7 mouse cellular contexts compared by ENCODE assay signal in genomic region chr3:41501639-41502038, GRCm38 (mm10). TPM values are rescaled to one million over a fixed set of nuclear protein-coding genes. Genes with fewer than 3 reads are reported as not detected.
DNase-seq lines count a peak whose midpoint lies in the region; ATAC-seq and TF ChIP-seq lines count a peak whose summit lies in the region.
"Not testable (repeated sequence)": the region's sequence is repeated elsewhere in the genome, so short reads cannot be mapped to it uniquely, and the experiment has no call there.

No protein-coding gene starts in this region.

- H3K27me3 ChIP-seq in megakaryocyte, embryonic 14.5 days (replicated peaks); myocyte (ENCODE audit: control insufficient read depth, insufficient read depth, insufficient read length): not testable (repeated sequence)

- peak; percentile 46 for DNase-seq in 416B (ENCODE audit: low read depth)
- peak; percentile 86 for DNase-seq in heart, adult 11 months
- DNase-seq in monocyte, adult 2 months (ENCODE audit: low read depth in 1 of 2, low spot score in 2 of 2): peak; percentile 15 to 17

- H3K4me3 ChIP-seq in megakaryocyte, embryonic 14.5 days (replicated peaks): peak overlapping the region; percentile 50
- not testable (repeated sequence) for H3K4me3 ChIP-seq in myocyte

- not testable (repeated sequence) for H3ac ChIP-seq in myocyte (ENCODE audit: control insufficient read depth, insufficient read length)

- not testable (repeated sequence) for H3K4me1 ChIP-seq in megakaryocyte, embryonic 14.5 days

- TF ChIP-seq POLR2A in myocyte (IDR thresholded peaks at IDR 0.05; ENCODE audit: insufficient read length, low read depth): not testable (repeated sequence)

- not testable (repeated sequence) for H3K9me3 ChIP-seq in megakaryocyte, embryonic 14.5 days

- not testable (repeated sequence) for H3K4me2 ChIP-seq in myocyte (ENCODE audit: low read depth)

- ATAC-seq in common myeloid progenitor, adult 5-6 weeks (replicated peaks; ENCODE audit: low read depth, poor library complexity, severe bottlenecking): peak; percentile 97
- ATAC-seq in hematopoietic stem cell, adult 5-6 weeks (replicated peaks in 1 of 2; ENCODE audit: insufficient read depth in 1 of 2, low FRiP score in 2 of 2, low TSS enrichment in 1 of 2, low read depth in 1 of 2, poor library complexity in 2 of 2, severe bottlenecking in 2 of 2): peak; percentile 96 to 99

- H3K36me3 ChIP-seq in megakaryocyte, embryonic 14.5 days (replicated peaks; ENCODE audit: low read length); myocyte (ENCODE audit: control insufficient read depth, insufficient read depth): not testable (repeated sequence)

- H3K79me2 ChIP-seq in myocyte (ENCODE audit: control insufficient read depth, insufficient read depth): not testable (repeated sequence)

TF ChIP-seq in myocyte, 11 proteins besides CTCF, POLR2A, EP300 and RAD21:
- peak in 2 of 3 experiments; percentile 66 to 67 for TF ChIP-seq MYOD1 (IDR thresholded peaks at IDR 0.05; ENCODE audit: control insufficient read depth in 1 of 3, insufficient read length in 2 of 3, low read depth in 2 of 3)
- peak in 2 of 3 experiments; percentile 79 to 90 for TF ChIP-seq MYOG (IDR thresholded peaks at IDR 0.05; ENCODE audit: control insufficient read depth in 1 of 3, insufficient read depth in 1 of 3, insufficient read length in 2 of 3, low read depth in 2 of 3)
- TF ChIP-seq TCF3 (IDR thresholded peaks at IDR 0.05; ENCODE audit: insufficient read length, low read depth): peak; percentile 27

RNA-seq across cellular contexts. Expression of gene Jade1, which starts 53.9 kb away (rescaled TPM):
- total RNA-seq in common myeloid progenitor, adult 5-6 weeks (2017): 34.5 and 39.4 TPM in 2 replicates
- total RNA-seq in hematopoietic stem cell, adult 5-6 weeks (2017): 40.3 and 44.8 TPM in 2 replicates
- polyA plus RNA-seq in megakaryocyte, embryonic 14.5 days (2012; ENCODE audit: insufficient read depth, low replicate concordance): 1.5 TPM in 1 of 2 replicates, not detected in the other
- polyA plus RNA-seq in myocyte (2012; fragmentation: generic; extraction: Trizol): 8.8 TPM

Comparison
In these comparisons a context has a peak if more than half of its experiments do, and no peak if none do; other contexts are left out.
1. DNase-seq: peak in every context shown above with its lines; median percentile 86 in heart, adult 11 months; 46 in 416B; 16 in monocyte, adult 2 months.